8 mouse cellular contexts compared by ENCODE assay signal in the genomic region with DNA sequence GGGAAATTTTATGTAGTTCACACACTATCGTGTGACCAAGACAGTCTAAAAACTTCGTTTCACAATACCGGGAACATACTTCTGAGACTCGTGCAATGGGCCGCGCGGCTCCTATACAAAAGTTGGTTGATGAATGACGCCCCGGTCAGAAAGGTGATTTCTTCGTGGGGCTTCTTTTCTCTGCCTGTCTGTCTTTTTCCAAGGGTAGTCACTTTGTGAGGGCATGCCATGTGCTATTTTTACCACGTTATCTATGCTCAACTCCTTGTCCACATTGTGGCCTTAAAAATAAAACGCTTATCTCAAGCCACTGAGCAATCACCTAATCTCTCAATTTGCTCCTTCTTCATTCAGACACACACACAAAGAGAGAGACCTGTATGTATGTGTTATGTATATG. TPM values are rescaled to one million over a fixed set of nuclear protein-coding genes. Genes with fewer than 3 reads are reported as not detected.
A peak's percentile ranks its signal among the peaks of the same experiment; 100 is the strongest.
DNase-seq lines count a peak whose midpoint lies in the region; ATAC-seq and TF ChIP-seq lines count a peak whose summit lies in the region.

No protein-coding gene starts in this region.

- peak overlapping the region; percentile 97 for H3K4me2 ChIP-seq in kidney, embryonic 16.5 days (replicated peaks; ENCODE audit: low read depth, low read length)
- peak overlapping the region; percentile 99 for H3K4me2 ChIP-seq in forebrain, embryonic 16.5 days (ENCODE audit: low read length)
- peak overlapping the region; percentile 97 for H3K4me2 ChIP-seq in intestine, embryonic 15.5 days (replicated peaks)
- no peak overlapping the region for H3K4me2 ChIP-seq in midbrain, postnatal 0 days (ENCODE audit: low read depth, low read length, poor library complexity, severe bottlenecking)

- no peak for ATAC-seq in kidney, embryonic 16.5 days (ENCODE audit: low FRiP score, low TSS enrichment)
- no peak for ATAC-seq in forebrain, embryonic 16.5 days
- ATAC-seq in intestine, embryonic 15.5 days, result no peak
- ATAC-seq in midbrain, postnatal 0 days (ENCODE audit: low FRiP score), result no peak
- ATAC-seq in inflammation-experienced regulatory T-cells, adult 6 months, result no peak

- no peak for DNase-seq in kidney, postnatal 10 days
- no peak for DNase-seq in midbrain, postnatal 0 days (ENCODE audit: low spot score)
- no peak for DNase-seq in spleen, postnatal 14 days (ENCODE audit: low spot score in 2 of 2)
- no peak for DNase-seq in MN1 (ENCODE audit: low spot score)

- H3K4me1 ChIP-seq in kidney, embryonic 16.5 days (ENCODE audit: insufficient read depth, low read length), result peaks cover 19% of the 10 kb centered on the region
- peaks cover 14% of the 10 kb centered on the region for H3K4me1 ChIP-seq in forebrain, embryonic 16.5 days (replicated peaks; ENCODE audit: control insufficient read depth, insufficient read depth, low read length)
- H3K4me1 ChIP-seq in intestine, embryonic 15.5 days (replicated peaks), result 0 out of 2 replicates have a peak, but pooled peaks cover 10% of the 10 kb centered on the region
- peaks cover 2% of the 10 kb centered on the region; the same call in 1 of the 2 replicates for H3K4me1 ChIP-seq in midbrain, postnatal 0 days (ENCODE audit: insufficient read depth, low read length)

- TF ChIP-seq CTCF in midbrain, postnatal 0 days (IDR thresholded peaks at IDR 0.05), result no peak

- 49% methylated on average over 12 of the region's 12 CpGs for WGBS in kidney, embryonic 16.5 days
- 38% methylated on average over 12 of the region's 12 CpGs for WGBS in forebrain, embryonic 16.5 days
- WGBS in intestine, embryonic 15.5 days, result 53% methylated on average over 12 of the region's 12 CpGs
- WGBS in midbrain, postnatal 0 days, result 44% methylated on average over 12 of the region's 12 CpGs

- H3K27ac ChIP-seq in kidney, embryonic 16.5 days (ENCODE audit: low read length), result no peak overlapping the region
- H3K27ac ChIP-seq in forebrain, embryonic 16.5 days (ENCODE audit: low read length), result no peak overlapping the region
- H3K27ac ChIP-seq in intestine, embryonic 15.5 days, result no peak overlapping the region
- no peak overlapping the region for H3K27ac ChIP-seq in midbrain, postnatal 0 days (ENCODE audit: low read depth, low read length)

- no peak overlapping the region for H3K9ac ChIP-seq in kidney, embryonic 16.5 days (replicated peaks; ENCODE audit: low read length)
- no peak overlapping the region for H3K9ac ChIP-seq in forebrain, embryonic 16.5 days (replicated peaks; ENCODE audit: low read depth, low read length)
- H3K9ac ChIP-seq in intestine, embryonic 15.5 days, result 0 out of 2 replicates have a peak overlapping the region, but pooled peaks have one; percentile 81
- no peak overlapping the region for H3K9ac ChIP-seq in midbrain, postnatal 0 days (replicated peaks; ENCODE audit: low read length, poor library complexity, severe bottlenecking)

- peak overlapping the region; percentile 62 for H3K4me3 ChIP-seq in kidney, embryonic 16.5 days (ENCODE audit: low read length)
- H3K4me3 ChIP-seq in forebrain, embryonic 16.5 days (replicated peaks; ENCODE audit: low read length), result peak overlapping the region; percentile 58
- peak overlapping the region; percentile 59 for H3K4me3 ChIP-seq in intestine, embryonic 15.5 days (replicated peaks)
- peak overlapping the region; percentile 55; the same call in 1 of the 2 replicates for H3K4me3 ChIP-seq in midbrain, postnatal 0 days (ENCODE audit: low read depth, low read length)

- no peaks in the 10 kb centered on the region for H3K9me3 ChIP-seq in kidney, embryonic 16.5 days (ENCODE audit: low read length)
- no peaks in the 10 kb centered on the region for H3K9me3 ChIP-seq in forebrain, embryonic 16.5 days (ENCODE audit: control insufficient read depth, low read length)
- no peaks in the 10 kb centered on the region for H3K9me3 ChIP-seq in intestine, embryonic 15.5 days
- no peaks in the 10 kb centered on the region for H3K9me3 ChIP-seq in midbrain, postnatal 0 days (ENCODE audit: low read length)

- H3K36me3 ChIP-seq in kidney, embryonic 16.5 days (ENCODE audit: insufficient read depth, low read length), result no peaks in the 10 kb centered on the region
- no peaks in the 10 kb centered on the region for H3K36me3 ChIP-seq in forebrain, embryonic 16.5 days (ENCODE audit: control insufficient read depth, insufficient read depth)
- H3K36me3 ChIP-seq in intestine, embryonic 15.5 days, result no peaks in the 10 kb centered on the region
- H3K36me3 ChIP-seq in midbrain, postnatal 0 days (ENCODE audit: insufficient read depth, low read length), result no peaks in the 10 kb centered on the region

- 0 out of 2 replicates have a peak, but pooled peaks cover 6% of the 10 kb centered on the region for H3K27me3 ChIP-seq in kidney, embryonic 16.5 days (ENCODE audit: insufficient read depth, low read length)
- peaks cover 23% of the 10 kb centered on the region for H3K27me3 ChIP-seq in forebrain, embryonic 16.5 days (replicated peaks; ENCODE audit: control insufficient read depth, insufficient read depth, low read length)
- H3K27me3 ChIP-seq in intestine, embryonic 15.5 days (replicated peaks), result no peaks in the 10 kb centered on the region
- no peaks in the 10 kb centered on the region; the same call in 1 of the 2 replicates for H3K27me3 ChIP-seq in midbrain, postnatal 0 days (ENCODE audit: insufficient read depth, low read length)

RNA-seq across cellular contexts. Expression of gene Nexn, which starts 1.3 kb away (rescaled TPM):
- 9.5 and 10.9 TPM in 2 replicates for polyA plus RNA-seq in kidney, embryonic 16.5 days (2015; fragmentation: Nextera tagmentation; extraction: Ambion mirVana)
- 2.2 and 5.1 TPM in 2 replicates for polyA plus RNA-seq in forebrain, embryonic 16.5 days (2015; fragmentation: Nextera tagmentation; extraction: Ambion mirVana)
- 23.3 and 31.2 TPM in 2 replicates for polyA plus RNA-seq in intestine, embryonic 15.5 days (2015; fragmentation: Nextera tagmentation; extraction: Ambion mirVana)
- 0.11 and 0.28 TPM in 2 replicates for total RNA-seq in midbrain, postnatal 0 days (2014; rRNA removed)
- polyA plus RNA-seq in midbrain, postnatal 0 days (2015; fragmentation: Nextera tagmentation; extraction: Ambion mirVana), result 1.5 and 2.3 TPM in 2 replicates
- polyA plus RNA-seq in inflammation-experienced regulatory T-cells, adult 6 months (2017; shearing (Covaris generic)), result 1 to 10 TPM; 1.3 to 5.6 (median 2.8) TPM

RNA-seq across cellular contexts. Expression of gene Fubp1, which starts 54.6 kb away (rescaled TPM):
- polyA plus RNA-seq in kidney, embryonic 16.5 days (2015; fragmentation: Nextera tagmentation; extraction: Ambion mirVana), result 258 and 286 TPM in 2 replicates
- polyA plus RNA-seq in forebrain, embryonic 16.5 days (2015; fragmentation: Nextera tagmentation; extraction: Ambion mirVana), result 297 and 302 TPM in 2 replicates
- polyA plus RNA-seq in intestine, embryonic 15.5 days (2015; fragmentation: Nextera tagmentation; extraction: Ambion mirVana), result 177 and 205 TPM in 2 replicates
- total RNA-seq in midbrain, postnatal 0 days (2014; rRNA removed), result 183 and 237 TPM in 2 replicates
- 94.6 and 127 TPM in 2 replicates for polyA plus RNA-seq in midbrain, postnatal 0 days (2015; fragmentation: Nextera tagmentation; extraction: Ambion mirVana)
- 100 to 1,000 TPM; 197 to 282 (median 262) TPM for polyA plus RNA-seq in inflammation-experienced regulatory T-cells, adult 6 months (2017; shearing (Covaris generic))

RNA-seq across cellular contexts. Expression of gene Dnajb4, which starts 54.7 kb away (rescaled TPM):
- polyA plus RNA-seq in kidney, embryonic 16.5 days (2015; fragmentation: Nextera tagmentation; extraction: Ambion mirVana), result 34.1 and 34.2 TPM in 2 replicates
- polyA plus RNA-seq in forebrain, embryonic 16.5 days (2015; fragmentation: Nextera tagmentation; extraction: Ambion mirVana), result 36.3 and 39.8 TPM in 2 replicates
- 23.1 and 25.5 TPM in 2 replicates for polyA plus RNA-seq in intestine, embryonic 15.5 days (2015; fragmentation: Nextera tagmentation; extraction: Ambion mirVana)
- 43.9 and 67.2 TPM in 2 replicates for total RNA-seq in midbrain, postnatal 0 days (2014; rRNA removed)
- 47.1 and 50.3 TPM in 2 replicates for polyA plus RNA-seq in midbrain, postnatal 0 days (2015; fragmentation: Nextera tagmentation; extraction: Ambion mirVana)
- 1 to 10 TPM; 4.6 to 6.1 (median 5.8) TPM for polyA plus RNA-seq in inflammation-experienced regulatory T-cells, adult 6 months (2017; shearing (Covaris generic))
